Mouse (Mus musculus) neural tube, embryonic 15.5 days (tissue): Measurements from ENCODE around the gene Cux1. TPM values are rescaled to one million over a fixed set of nuclear protein-coding genes. Genes with fewer than 3 reads are reported as not detected.

Source experiments
- ATAC-seq: fragments of 200-750 bp; cut with Nextera tagmentation; 2 replicates; pipeline ENCODE4 v1.8.0; 2017; ENCODE audit warnings: mild to moderate bottlenecking, moderate TSS enrichment, moderate library complexity; ENCODE audit not compliant: low FRiP score
- H3K27ac ChIP-seq: fragments of 300-500 bp; sonication (generic); replicated peaks from 2 replicates; pipeline ENCODE4 v1.5.1; 2015; ENCODE audit warnings: mild to moderate bottlenecking, inconsistent platforms
- H3K27me3 ChIP-seq: fragments of 300-500 bp; sonication (generic); replicated peaks from 2 replicates; pipeline ENCODE4 v1.6.1; 2015; ENCODE audit warnings: inconsistent platforms
- H3K36me3 ChIP-seq: fragments of 300-500 bp; sonication (generic); 2 replicates; pipeline ENCODE4 v1.6.1; 2015; ENCODE audit warnings: inconsistent platforms
- H3K4me1 ChIP-seq: fragments of 300-500 bp; sonication (generic); 2 replicates; pipeline ENCODE4 v1.6.1; 2015; ENCODE audit warnings: inconsistent platforms
- H3K4me2 ChIP-seq: fragments of 300-500 bp; sonication (generic); 2 replicates; pipeline ENCODE4 v1.6.1; 2015; ENCODE audit warnings: inconsistent platforms, mild to moderate bottlenecking, moderate library complexity
- H3K4me3 ChIP-seq: fragments of 300-500 bp; sonication (generic); replicated peaks from 2 replicates; pipeline ENCODE4 v1.5.1; 2015; ENCODE audit warnings: mild to moderate bottlenecking, inconsistent platforms
- H3K9ac ChIP-seq: fragments of 300-500 bp; sonication (generic); replicated peaks from 2 replicates; pipeline ENCODE4 v1.6.1; 2015; ENCODE audit warnings: mild to moderate bottlenecking, inconsistent platforms
- H3K9me3 ChIP-seq: fragments of 300-500 bp; sonication (generic); replicated peaks from 2 replicates; pipeline ENCODE4 v1.6.1; 2016; ENCODE audit warnings: inconsistent platforms
- WGBS: fragments of 180-500 bp; shearing (Covaris S2); methylation state at CpG from one replicate; pipeline ENCODE4 v1.1.7; 2015; ENCODE audit warnings: mixed read lengths; 5-methylcytosine and 5-hydroxymethylcytosine counted together
- polyA plus RNA-seq: library from polyadenylated mRNA; unstranded; fragments of >200 nt; fragmentation: Nextera tagmentation; extraction: Ambion mirVana; gene quantifications from 2 replicates; pipeline ENCODE4 v1.2.1, GENCODE M21; 2015

Cux1 gene
- polyA plus RNA-seq, 1 experiment from 2014 or later = 87.8 TPM

- WGBS = 86% methylated on average over 3 of the region's 3 CpGs
- no peak for ATAC-seq
- Histone ChIP-seq H3K4me3 (no peak overlapping the region), H3K36me3 (no peaks in the 10 kb centered on the region), H3K27me3 (no peaks in the 10 kb centered on the region), H3K9ac (no peak overlapping the region), H3K27ac (no peak overlapping the region), H3K4me2 (no peak overlapping the region), H3K9me3 (no peaks in the 10 kb centered on the region), H3K4me1 (peaks cover 28% of the 10 kb centered on the region)
Measured at GRCm38 (mm10) chr5:136516593-136516992, 50.7 kb downstream of the Cux1 start.

- Histone ChIP-seq H3K27me3 (no peaks in the 10 kb centered on the region), H3K36me3 (no peaks in the 10 kb centered on the region), H3K4me2 (no peak overlapping the region), H3K9ac (no peak overlapping the region), H3K27ac (no peak overlapping the region), H3K9me3 (no peaks in the 10 kb centered on the region), H3K4me1 (peaks cover 37% of the 10 kb centered on the region), H3K4me3 (no peak overlapping the region)
- ATAC-seq = no peak
- 51% methylated on average over 6 of the region's 6 CpGs for WGBS
Measured at GRCm38 (mm10) chr5:136514049-136514677, 53.1 kb downstream of the Cux1 start.

- Histone ChIP-seq H3K27ac (no peak overlapping the region), H3K9ac (no peak overlapping the region), H3K9me3 (no peaks in the 10 kb centered on the region), H3K36me3 (no peaks in the 10 kb centered on the region), H3K27me3 (no peaks in the 10 kb centered on the region), H3K4me3 (no peak overlapping the region), H3K4me2 (no peak overlapping the region), H3K4me1 (peaks cover 34% of the 10 kb centered on the region)
- ATAC-seq = no peak
- 81% methylated on average over 2 of the region's 2 CpGs for WGBS
Measured at GRCm38 (mm10) chr5:136512103-136512674, 55.1 kb downstream of the Cux1 start.

GRCm38 (mm10) chr5:136511378-136511777 lies 55.9 kb downstream of the Cux1 start:
- no peak for ATAC-seq
- 47% methylated on average over 7 of the region's 7 CpGs for WGBS
- no peak overlapping the region for H3K9ac ChIP-seq

DNA sequence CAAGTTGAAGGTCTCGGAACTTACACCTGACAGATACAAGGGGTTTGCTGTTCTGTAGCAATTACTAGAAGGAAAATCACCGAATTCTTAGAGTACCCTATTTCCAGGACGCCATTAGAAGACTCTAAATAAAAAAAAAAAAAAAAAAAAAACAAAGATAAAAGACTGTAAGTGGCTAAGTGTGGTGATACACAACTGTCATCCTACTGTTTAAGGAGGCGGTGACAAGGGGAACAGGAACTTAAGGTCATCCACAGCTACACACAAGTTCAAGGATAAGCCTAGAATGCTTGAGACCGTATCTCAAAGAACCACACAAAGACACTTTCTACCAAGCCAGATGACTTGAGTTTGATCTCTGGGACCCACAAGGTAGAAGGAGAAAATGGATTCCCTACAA lies 56.7 kb downstream of the Cux1 start:
- H3K9me3 ChIP-seq = no peaks in the 10 kb centered on the region
- H3K36me3 ChIP-seq = no peaks in the 10 kb centered on the region
- no peak overlapping the region for H3K4me2 ChIP-seq
- no peaks in the 10 kb centered on the region for H3K27me3 ChIP-seq
- 97% methylated on average over 5 of the region's 5 CpGs for WGBS
- ATAC-seq = no peak
- peaks cover 31% of the 10 kb centered on the region for H3K4me1 ChIP-seq
- no peak overlapping the region for H3K27ac ChIP-seq
- no peak overlapping the region for H3K4me3 ChIP-seq
- no peak overlapping the region for H3K9ac ChIP-seq

More at GRCm38 (mm10) chr5:136511378-136511777, 55.9 kb downstream of the Cux1 start:
- Histone ChIP-seq H3K9me3 (no peaks in the 10 kb centered on the region), H3K27ac (no peak overlapping the region), H3K4me3 (no peak overlapping the region), H3K27me3 (no peaks in the 10 kb centered on the region), H3K36me3 (no peaks in the 10 kb centered on the region), H3K4me2 (no peak overlapping the region), H3K4me1 (peaks cover 34% of the 10 kb centered on the region)

- Histone ChIP-seq H3K27me3 (no peaks in the 10 kb centered on the region), H3K4me2 (no peak overlapping the region), H3K36me3 (no peaks in the 10 kb centered on the region), H3K9ac (no peak overlapping the region), H3K4me3 (no peak overlapping the region), H3K27ac (no peak overlapping the region), H3K9me3 (no peaks in the 10 kb centered on the region), H3K4me1 (peaks cover 35% of the 10 kb centered on the region)
- ATAC-seq = no peak
- 88% methylated on average over 4 of the region's 4 CpGs for WGBS
Measured at GRCm38 (mm10) chr5:136507629-136508028, 59.7 kb downstream of the Cux1 start.

- Histone ChIP-seq H3K36me3 (no peaks in the 10 kb centered on the region), H3K9me3 (no peaks in the 10 kb centered on the region), H3K4me1 (peaks cover 37% of the 10 kb centered on the region), H3K4me3 (no peak overlapping the region), H3K27ac (no peak overlapping the region), H3K9ac (no peak overlapping the region), H3K4me2 (no peak overlapping the region), H3K27me3 (no peaks in the 10 kb centered on the region)
- no peak for ATAC-seq
- WGBS = 86% methylated on average over 1 of the region's 1 CpGs
Measured at GRCm38 (mm10) chr5:136506262-136506661, 61.0 kb downstream of the Cux1 start.

DNA sequence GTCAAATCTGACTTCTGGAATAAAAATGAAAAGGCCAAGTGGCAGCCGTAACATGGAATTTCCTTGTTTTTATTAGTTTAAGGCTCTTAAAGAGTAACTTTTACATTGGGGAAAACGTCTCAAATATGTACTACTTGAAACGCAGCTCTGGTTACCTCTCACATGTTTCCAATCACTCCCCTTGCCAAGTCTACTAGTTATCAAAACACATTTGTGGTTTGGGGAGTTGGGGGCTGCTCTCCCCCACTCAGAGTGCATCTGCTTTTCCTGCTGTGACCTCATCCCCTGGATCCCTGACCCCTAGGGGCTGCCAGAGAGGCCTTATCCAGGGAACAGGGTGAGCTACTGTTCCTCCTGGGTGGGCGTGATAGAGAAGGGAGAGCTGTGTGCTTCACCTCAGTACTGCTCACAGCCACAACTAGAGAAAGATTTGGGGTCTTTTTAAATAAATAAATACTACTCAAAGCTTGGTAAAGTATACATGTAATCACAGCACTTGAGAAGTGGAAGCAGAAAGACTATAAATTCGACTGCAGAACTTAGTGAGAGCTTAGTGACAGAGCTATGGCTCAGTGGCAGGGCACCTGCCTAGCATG lies 64.7 kb downstream of the Cux1 start:
- Histone ChIP-seq H3K36me3 (no peaks in the 10 kb centered on the region), H3K9ac (no peak overlapping the region), H3K9me3 (no peaks in the 10 kb centered on the region), H3K27ac (no peak overlapping the region), H3K4me1 (peaks cover 59% of the 10 kb centered on the region), H3K4me3 (no peak overlapping the region), H3K27me3 (no peaks in the 10 kb centered on the region), H3K4me2 (no peak overlapping the region)
- no peak for ATAC-seq
- WGBS = 77% methylated on average over 5 of the region's 5 CpGs

DNA sequence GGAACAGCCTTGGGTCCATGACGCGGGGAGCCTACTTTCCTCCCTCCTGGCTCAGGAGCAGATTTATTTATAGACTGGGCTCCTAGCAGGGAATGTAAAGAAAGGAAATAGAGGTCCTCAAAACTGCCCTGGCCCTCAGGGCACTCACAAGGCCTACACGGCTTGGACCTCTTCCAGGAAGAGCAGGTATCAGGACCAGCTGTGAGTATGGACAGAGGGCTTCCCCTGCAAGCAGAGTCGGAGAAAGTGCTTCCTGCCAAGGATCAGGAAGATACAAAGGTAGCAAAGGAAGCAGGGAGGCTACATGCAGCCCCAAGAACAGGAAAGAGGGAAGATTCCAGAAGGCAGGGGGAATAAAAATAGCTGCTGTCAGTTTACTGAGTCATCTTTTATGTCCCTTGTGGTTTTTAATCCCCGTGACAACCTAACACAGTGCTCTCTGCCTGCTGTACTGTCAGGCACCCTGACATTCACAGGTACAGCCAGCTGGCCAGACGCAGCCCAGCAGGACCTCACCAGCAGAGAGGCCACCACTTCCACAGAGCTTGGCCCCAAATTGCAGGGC lies 66.9 kb downstream of the Cux1 start:
- H3K4me3 ChIP-seq = no peak overlapping the region
- no peak overlapping the region for H3K4me2 ChIP-seq
- 45% methylated on average over 6 of the region's 6 CpGs for WGBS
- no peak overlapping the region for H3K9ac ChIP-seq
- no peaks in the 10 kb centered on the region for H3K9me3 ChIP-seq
- no peaks in the 10 kb centered on the region for H3K36me3 ChIP-seq
- H3K27me3 ChIP-seq = no peaks in the 10 kb centered on the region
- H3K4me1 ChIP-seq = peaks cover 66% of the 10 kb centered on the region
- no peak overlapping the region for H3K27ac ChIP-seq
- no peak for ATAC-seq

- Histone ChIP-seq H3K36me3 (no peaks in the 10 kb centered on the region), H3K27me3 (no peaks in the 10 kb centered on the region), H3K4me2 (no peak overlapping the region), H3K4me3 (no peak overlapping the region), H3K9me3 (no peaks in the 10 kb centered on the region), H3K4me1 (peaks cover 66% of the 10 kb centered on the region), H3K9ac (no peak overlapping the region), H3K27ac (no peak overlapping the region)
- no peak for ATAC-seq
- WGBS = 82% methylated on average over 2 of the region's 2 CpGs
Measured at GRCm38 (mm10) chr5:136499316-136499715, 68.0 kb downstream of the Cux1 start.

- Histone ChIP-seq H3K4me3 (no peak overlapping the region), H3K27me3 (no peaks in the 10 kb centered on the region), H3K9ac (no peak overlapping the region), H3K27ac (no peak overlapping the region), H3K36me3 (no peaks in the 10 kb centered on the region), H3K9me3 (no peaks in the 10 kb centered on the region), H3K4me2 (no peak overlapping the region), H3K4me1 (peaks cover 62% of the 10 kb centered on the region)
- no peak for ATAC-seq
- WGBS = 94% methylated on average over 3 of the region's 3 CpGs
Measured at GRCm38 (mm10) chr5:136498741-136499140, 68.5 kb downstream of the Cux1 start.

GRCm38 (mm10) chr5:136497301-136497700 lies 70.0 kb downstream of the Cux1 start:
- Histone ChIP-seq H3K27me3 (no peaks in the 10 kb centered on the region), H3K4me1 (peaks cover 56% of the 10 kb centered on the region), H3K36me3 (no peaks in the 10 kb centered on the region), H3K4me3 (no peak overlapping the region), H3K27ac (no peak overlapping the region), H3K4me2 (no peak overlapping the region), H3K9me3 (no peaks in the 10 kb centered on the region), H3K9ac (no peak overlapping the region)
- ATAC-seq = no peak
- 73% methylated on average over 2 of the region's 2 CpGs for WGBS
